Mouse (Mus musculus): ENCODE data around the gene Ap5s1. TPM values are rescaled to one million over a fixed set of nuclear protein-coding genes. Genes with fewer than 3 reads are reported as not detected.

Ap5s1 gene
- polyA plus RNA-seq, 1 experiment from 2014 or later, result 24.7 TPM

GRCm38 (mm10) chr2:131203816-131204409 lies 3.0 kb upstream of the Ap5s1 start:
- POLR2A ChIA-PET, result interaction anchor here (0.8 kb wide), 1 partner anchor 29 kb away, joined by 3 read pairs; no protein-coding TSS in a partner anchor
- CTCF ChIA-PET, result interaction anchor here (0.8 to 1.2 kb wide), 3 partner anchors 12 to 29 kb away, joined by 3 read pairs; no protein-coding TSS in a partner anchor
- DNase-seq (ENCODE audit: low read depth, low spot score), result no peak

GRCm38 (mm10) chr2:131204410-131204981 lies 2.4 kb upstream of the Ap5s1 start:
- TF ChIP-seq CTCF (IDR thresholded peaks at IDR 0.05), result no peak
- H3K27me3 ChIP-seq, result no peaks in the 10 kb centered on the region
- ChIA-PET POLR2A (interaction anchor here (0.8 kb wide), 1 partner anchor 28 kb away, joined by 3 read pairs; no protein-coding TSS in a partner anchor), CTCF (interaction anchor here (1.2 kb wide), 2 partner anchors 12 to 110 kb away, joined by 3 read pairs; no protein-coding TSS in a partner anchor)
- DNase-seq (ENCODE audit: low read depth, low spot score) (no peak), ATAC-seq (peak; percentile 52)
- in situ Hi-C loops (cut with MboI; ENCODE audit: low pct_unique_long_range_greater_than_20kb), result no loop called here

More at GRCm38 (mm10) chr2:131203816-131204409, 3.0 kb upstream of the Ap5s1 start:
- no peak for ATAC-seq
- TF ChIP-seq CTCF (IDR thresholded peaks at IDR 0.05), result no peak
- H3K27me3 ChIP-seq, result no peaks in the 10 kb centered on the region
- in situ Hi-C loops (cut with MboI; ENCODE audit: low pct_unique_long_range_greater_than_20kb), result no loop called here

GRCm38 (mm10) chr2:131205521-131206182 lies 1.2 kb upstream of the Ap5s1 start:
- TF ChIP-seq CTCF (IDR thresholded peaks at IDR 0.05), result no peak
- ATAC-seq, result no peak
- in situ Hi-C loops (cut with MboI; ENCODE audit: low pct_unique_long_range_greater_than_20kb), result no loop called here
- no peak for DNase-seq (ENCODE audit: low read depth, low spot score)
- POLR2A ChIA-PET, result no interaction called here
- CTCF ChIA-PET, result interaction anchor here (1.2 to 1.5 kb wide), 2 partner anchors 16 to 112 kb away, joined by 3 to 4 read pairs; no protein-coding TSS in a partner anchor
- H3K27me3 ChIP-seq, result no peaks in the 10 kb centered on the region

- DNase-seq (ENCODE audit: low read depth, low spot score) (no peak), ATAC-seq (no peak)
- ChIA-PET POLR2A (no interaction called here), CTCF (interaction anchor here (2.1 kb wide), 1 partner anchor 8 kb away, joined by 8 read pairs; no protein-coding TSS in a partner anchor)
- TF ChIP-seq CTCF (IDR thresholded peaks at IDR 0.05), result no peak
- in situ Hi-C loops (cut with MboI; ENCODE audit: low pct_unique_long_range_greater_than_20kb), result no loop called here
- H3K27me3 ChIP-seq, result no peaks in the 10 kb centered on the region
Observed at GRCm38 (mm10) chr2:131208356-131208755, 1.5 kb downstream of the Ap5s1 start.

GRCm38 (mm10) chr2:131209125-131209795 lies 2.4 kb downstream of the Ap5s1 start:
- in situ Hi-C loops (cut with MboI; ENCODE audit: low pct_unique_long_range_greater_than_20kb), result no loop called here
- POLR2A ChIA-PET, result interaction anchor here (0.9 to 2.3 kb wide), 6 partner anchors 12 to 162 kb away, joined by 3 to 10 read pairs (median 3); no protein-coding TSS in a partner anchor
- no peak for TF ChIP-seq CTCF (IDR thresholded peaks at IDR 0.05)
- CTCF ChIA-PET, result interaction anchor here (0.7 to 2.1 kb wide), 7 partner anchors 9 to 284 kb away, joined by 3 to 8 read pairs (median 3); no protein-coding TSS in a partner anchor
- no peak for DNase-seq (ENCODE audit: low read depth, low spot score)
- no peaks in the 10 kb centered on the region for H3K27me3 ChIP-seq
- no peak for ATAC-seq

GRCm38 (mm10) chr2:131209969-131210792 lies 3.3 kb downstream of the Ap5s1 start:
- ChIA-PET POLR2A (interaction anchor here (0.9 to 2.3 kb wide), 7 partner anchors 11 to 163 kb away, joined by 3 to 10 read pairs (median 3); partner anchors contain the start of gene Cenpb), CTCF (interaction anchor here (0.8 to 2.1 kb wide), 10 partner anchors 9 to 283 kb away, joined by 3 to 8 read pairs (median 4); partner anchors contain the start of genes Cdc25b, Cenpb and Spef1)
- TF ChIP-seq CTCF (IDR thresholded peaks at IDR 0.05), result peak; percentile 100
- in situ Hi-C loops (cut with MboI; ENCODE audit: low pct_unique_long_range_greater_than_20kb), result no loop called here
- ATAC-seq (peak; percentile 73), DNase-seq (ENCODE audit: low read depth, low spot score) (peak; percentile 58)
- no peaks in the 10 kb centered on the region for H3K27me3 ChIP-seq

- no peak for TF ChIP-seq CTCF (IDR thresholded peaks at IDR 0.05)
- ATAC-seq (no peak), DNase-seq (ENCODE audit: low read depth, low spot score) (no peak)
- H3K27me3 ChIP-seq, result no peaks in the 10 kb centered on the region
- ChIA-PET POLR2A (interaction anchor here (2.3 kb wide), 1 partner anchor 32 kb away, joined by 10 read pairs; no protein-coding TSS in a partner anchor), CTCF (interaction anchor here (1.4 to 1.7 kb wide), 2 partner anchors 12 to 32 kb away, joined by 6 read pairs; partner anchors contain the start of gene Cenpb)
- in situ Hi-C loops (cut with MboI; ENCODE audit: low pct_unique_long_range_greater_than_20kb), result no loop called here
Observed at GRCm38 (mm10) chr2:131211026-131211615, 4.2 kb downstream of the Ap5s1 start.

GRCm38 (mm10) chr2:131213773-131214172 lies 6.9 kb downstream of the Ap5s1 start:
- no peak for DNase-seq (ENCODE audit: low read depth, low spot score)
- TF ChIP-seq CTCF (IDR thresholded peaks at IDR 0.05), result no peak

More at GRCm38 (mm10) chr2:131213773-131214172, 6.9 kb downstream of the Ap5s1 start:
- in situ Hi-C loops (cut with MboI; ENCODE audit: low pct_unique_long_range_greater_than_20kb), result no loop called here
- POLR2A ChIA-PET, result interaction anchor here (0.5 kb wide), 1 partner anchor 320 kb away, joined by 3 read pairs; no protein-coding TSS in a partner anchor
- no peaks in the 10 kb centered on the region for H3K27me3 ChIP-seq
- no peak for ATAC-seq
- CTCF ChIA-PET, result interaction anchor here (2.0 kb wide), 1 partner anchor 8 kb away, joined by 6 read pairs; no protein-coding TSS in a partner anchor

Data from Patski (cell line).